Mouse (Mus musculus) liver, adult 2 months (tissue): Measurements from ENCODE around the gene Tmem262.

Experiments
- CTCF ChIP-seq: fragments of 200-500 bp; IDR thresholded peaks from 2 replicates; pipeline ENCODE4 v1.5.1; 2011; ENCODE audit warnings: low read depth, low read length, control low read depth
- POLR2A ChIP-seq: fragments of 200-500 bp; IDR thresholded peaks from 2 replicates; pipeline ENCODE4 v1.6.1; 2011; ENCODE audit warnings: low read length, control low read depth; ENCODE audit not compliant: insufficient read depth; ENCODE audit errors: extremely low read depth

- TF ChIP-seq CTCF (no peak), POLR2A (no peak)
Measured at GRCm38 (mm10) chr19:6037695-6038094, 42.1 kb upstream of the Tmem262 start.
